Mouse (Mus musculus): ENCODE results near the gene Lsm12.

Lsm12 gene

DNA sequence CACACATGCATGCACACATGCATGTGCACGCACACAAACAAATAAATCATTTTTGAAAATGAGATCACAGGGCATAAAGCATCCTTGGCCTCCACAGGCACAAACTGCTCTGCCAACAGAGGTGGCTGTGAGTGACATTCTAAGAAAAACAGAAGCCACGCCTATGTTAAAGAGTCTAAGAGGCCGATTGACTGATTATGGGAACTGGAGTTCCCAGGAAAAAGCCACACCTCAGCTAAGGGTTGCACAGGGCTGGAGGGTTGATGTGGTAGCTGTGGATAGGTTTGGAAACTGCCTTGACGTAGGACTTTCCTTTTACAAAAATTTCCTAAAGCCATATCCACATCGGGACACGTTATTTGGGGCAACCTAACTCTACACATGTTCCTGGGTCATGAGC is 67.7 kb downstream of the Lsm12 start:
- DNase-seq (ENCODE audit: low read depth in 2 of 2, low spot score in 2 of 2): no peak

GRCm38 (mm10) chr11:102116241-102116640 is 68.9 kb downstream of the Lsm12 start:
- no peak for DNase-seq (ENCODE audit: low read depth in 2 of 2, low spot score in 2 of 2)
